Mouse (Mus musculus) small intestine, adult 2 months (tissue): Measurements from ENCODE around the gene Rhof.

Source experiments
- CTCF ChIP-seq: fragments of 200-500 bp; IDR thresholded peaks from 2 replicates; pipeline ENCODE4 v1.5.1; 2012; ENCODE audit warnings: low read depth, mild to moderate bottlenecking, control low read depth, inconsistent platforms, low read length, moderate library complexity, mixed read lengths; ENCODE audit not compliant: insufficient replicate concordance, insufficient read length; ENCODE audit errors: extremely low read depth
- POLR2A ChIP-seq: fragments of 200-500 bp; IDR thresholded peaks from 2 replicates; pipeline ENCODE4 v1.6.1; 2012; ENCODE audit warnings: low read depth, mild to moderate bottlenecking, control low read depth, inconsistent platforms, low read length, moderate library complexity

- no peak for TF ChIP-seq CTCF
- TF ChIP-seq POLR2A = no peak
Observed at GRCm38 (mm10) chr5:123137910-123138229, 5.4 kb upstream of the Rhof start.
